Mouse (Mus musculus) hindbrain, embryonic 15.5 days (tissue): ENCODE measurements at regions not wholly inside any gene's neighbourhood (a gene's known extent, or its start where the extent isn't known, plus 50 kb on each side); places are given as distances from the start of the nearest gene placed in this dataset.

Experiments used
- ATAC-seq: fragments of 200-750 bp; cut with Nextera tagmentation; 2 replicates; pipeline ENCODE4 v1.8.0; 2017; ENCODE audit warnings: low read depth, moderate number of reproducible peaks, moderate TSS enrichment; ENCODE audit not compliant: low FRiP score
- H3K27ac ChIP-seq: fragments of 300-500 bp; sonication (generic); replicated peaks from 2 replicates; pipeline ENCODE4 v1.5.1; 2015; ENCODE audit warnings: mild to moderate bottlenecking, inconsistent platforms
- H3K27me3 ChIP-seq: fragments of 300-500 bp; sonication (generic); 2 replicates; pipeline ENCODE4 v1.6.1; 2015; ENCODE audit warnings: control low read depth, inconsistent platforms
- H3K36me3 ChIP-seq: fragments of 300-500 bp; sonication (generic); 2 replicates; pipeline ENCODE4 v1.6.1; 2015; ENCODE audit warnings: control low read depth, inconsistent platforms
- H3K4me1 ChIP-seq: fragments of 300-500 bp; sonication (generic); replicated peaks from 2 replicates; pipeline ENCODE4 v1.6.1; 2015; ENCODE audit warnings: control low read depth, inconsistent platforms
- H3K4me2 ChIP-seq: fragments of 300-500 bp; sonication (generic); 2 replicates; pipeline ENCODE4 v1.6.1; 2015; ENCODE audit warnings: moderate library complexity, mild to moderate bottlenecking, inconsistent platforms
- H3K4me3 ChIP-seq: fragments of 300-500 bp; sonication (generic); 2 replicates; pipeline ENCODE4 v1.5.1; 2015; ENCODE audit warnings: mild to moderate bottlenecking, inconsistent platforms
- H3K9ac ChIP-seq: fragments of 300-500 bp; sonication (generic); 2 replicates; pipeline ENCODE4 v1.6.1; 2015; ENCODE audit warnings: inconsistent platforms
- H3K9me3 ChIP-seq: fragments of 300-500 bp; sonication (generic); 2 replicates; pipeline ENCODE4 v1.6.1; 2016; ENCODE audit warnings: control low read depth, inconsistent platforms
- WGBS: fragments of 180-500 bp; shearing (Covaris S2); methylation state at CpG from one replicate; pipeline ENCODE4 v1.1.7; 2015; 5-methylcytosine and 5-hydroxymethylcytosine counted together

- Histone ChIP-seq H3K9me3 (no peaks in the 10 kb centered on the region), H3K36me3 (no peaks in the 10 kb centered on the region), H3K4me2 (no peak overlapping the region), H3K4me3 (no peak overlapping the region), H3K27ac (no peak overlapping the region), H3K9ac (no peak overlapping the region), H3K27me3 (no peaks in the 10 kb centered on the region), H3K4me1 (0 out of 2 replicates have a peak, but pooled peaks cover 2% of the 10 kb centered on the region)
- ATAC-seq: no peak; the same call in 1 of the 2 replicates
- WGBS: 51% methylated on average over 5 of the region's 5 CpGs
Measured at GRCm38 (mm10) chr8:26452976-26453573, 333.7 kb downstream of the Gm45692 start.

- no peak for ATAC-seq
Measured at GRCm38 (mm10) chr8:26465346-26465745, 346.0 kb downstream of the Gm45692 start.

GRCm38 (mm10) chr8:26468441-26468840, 349.1 kb downstream of the Gm45692 start:
- H3K9ac ChIP-seq: no peak overlapping the region
- H3K36me3 ChIP-seq: no peaks in the 10 kb centered on the region
- no peaks in the 10 kb centered on the region for H3K9me3 ChIP-seq
- 81% methylated on average over 2 of the region's 2 CpGs for WGBS
- no peak overlapping the region for H3K4me2 ChIP-seq
- H3K4me1 ChIP-seq: peaks cover 10% of the 10 kb centered on the region; the same call in 1 of the 2 replicates
- H3K4me3 ChIP-seq: no peak overlapping the region
- H3K27me3 ChIP-seq: no peaks in the 10 kb centered on the region
- ATAC-seq: no peak
- no peak overlapping the region for H3K27ac ChIP-seq

More at GRCm38 (mm10) chr8:26465346-26465745, 346.0 kb downstream of the Gm45692 start:
- no peak overlapping the region for H3K4me3 ChIP-seq
- H3K27me3 ChIP-seq: no peaks in the 10 kb centered on the region
- no peaks in the 10 kb centered on the region for H3K4me1 ChIP-seq
- no peaks in the 10 kb centered on the region for H3K9me3 ChIP-seq
- H3K9ac ChIP-seq: no peak overlapping the region
- H3K36me3 ChIP-seq: no peaks in the 10 kb centered on the region
- no peak overlapping the region for H3K27ac ChIP-seq
- no peak overlapping the region for H3K4me2 ChIP-seq
- 50% methylated on average over 2 of the region's 2 CpGs for WGBS

- no peaks in the 10 kb centered on the region for H3K27me3 ChIP-seq
- H3K4me3 ChIP-seq: no peak overlapping the region
- H3K9me3 ChIP-seq: no peaks in the 10 kb centered on the region
- no peak overlapping the region for H3K9ac ChIP-seq
- H3K4me2 ChIP-seq: no peak overlapping the region
- H3K27ac ChIP-seq: no peak overlapping the region
- H3K4me1 ChIP-seq: peaks cover 10% of the 10 kb centered on the region; the same call in 1 of the 2 replicates
- no peaks in the 10 kb centered on the region for H3K36me3 ChIP-seq
- WGBS: 30% methylated on average over 6 of the region's 6 CpGs
- no peak for ATAC-seq
Measured at GRCm38 (mm10) chr8:26469705-26470104, 350.4 kb downstream of the Gm45692 start.

GRCm38 (mm10) chr8:26471811-26472550, 352.6 kb downstream of the Gm45692 start:
- no peak overlapping the region for H3K27ac ChIP-seq
- 0 out of 2 replicates have a peak, but pooled peaks have one; percentile 30 for ATAC-seq

GRCm38 (mm10) chr8:26484749-26485148, 365.4 kb downstream of the Gm45692 start:
- no peaks in the 10 kb centered on the region for H3K9me3 ChIP-seq
- H3K4me3 ChIP-seq: no peak overlapping the region
- no peak overlapping the region for H3K4me2 ChIP-seq
- H3K9ac ChIP-seq: no peak overlapping the region
- H3K4me1 ChIP-seq: 0 out of 2 replicates have a peak, but pooled peaks cover 2% of the 10 kb centered on the region
- H3K27me3 ChIP-seq: no peaks in the 10 kb centered on the region
- H3K36me3 ChIP-seq: no peaks in the 10 kb centered on the region
- H3K27ac ChIP-seq: no peak overlapping the region
- ATAC-seq: no peak
- WGBS: 95% methylated on average over 5 of the region's 5 CpGs

More at GRCm38 (mm10) chr8:26471811-26472550, 352.6 kb downstream of the Gm45692 start:
- Histone ChIP-seq H3K27me3 (no peaks in the 10 kb centered on the region), H3K36me3 (no peaks in the 10 kb centered on the region), H3K9me3 (no peaks in the 10 kb centered on the region), H3K4me1 (peaks cover 10% of the 10 kb centered on the region; the same call in 1 of the 2 replicates), H3K9ac (no peak overlapping the region), H3K4me3 (no peak overlapping the region), H3K4me2 (no peak overlapping the region)
- WGBS: 18% methylated on average over 12 of the region's 12 CpGs

GRCm38 (mm10) chr8:26487866-26488265, 368.5 kb downstream of the Gm45692 start:
- WGBS: 90% methylated on average over 7 of the region's 7 CpGs
- H3K4me3 ChIP-seq: no peak overlapping the region
- no peak for ATAC-seq

GRCm38 (mm10) chr8:26488590-26488989, 369.3 kb downstream of the Gm45692 start:
- H3K27ac ChIP-seq: no peak overlapping the region
- H3K4me2 ChIP-seq: no peak overlapping the region
- H3K4me1 ChIP-seq: 0 out of 2 replicates have a peak, but pooled peaks cover 2% of the 10 kb centered on the region
- no peak overlapping the region for H3K4me3 ChIP-seq
- 34% methylated on average over 8 of the region's 8 CpGs for WGBS
- no peaks in the 10 kb centered on the region for H3K36me3 ChIP-seq
- no peak for ATAC-seq
- H3K9ac ChIP-seq: no peak overlapping the region
- H3K27me3 ChIP-seq: no peaks in the 10 kb centered on the region
- H3K9me3 ChIP-seq: no peaks in the 10 kb centered on the region

More at GRCm38 (mm10) chr8:26487866-26488265, 368.5 kb downstream of the Gm45692 start:
- no peak overlapping the region for H3K9ac ChIP-seq
- H3K27ac ChIP-seq: no peak overlapping the region
- no peaks in the 10 kb centered on the region for H3K9me3 ChIP-seq
- H3K36me3 ChIP-seq: no peaks in the 10 kb centered on the region
- H3K4me1 ChIP-seq: 0 out of 2 replicates have a peak, but pooled peaks cover 2% of the 10 kb centered on the region
- no peak overlapping the region for H3K4me2 ChIP-seq
- no peaks in the 10 kb centered on the region for H3K27me3 ChIP-seq

- no peaks in the 10 kb centered on the region for H3K36me3 ChIP-seq
- H3K27ac ChIP-seq: no peak overlapping the region
- H3K4me1 ChIP-seq: peaks cover 12% of the 10 kb centered on the region; the same call in 1 of the 2 replicates
- ATAC-seq: no peak
- no peak overlapping the region for H3K4me3 ChIP-seq
- no peak overlapping the region for H3K4me2 ChIP-seq
- no peak overlapping the region for H3K9ac ChIP-seq
- WGBS: 72% methylated on average over 9 of the region's 9 CpGs
- H3K27me3 ChIP-seq: no peaks in the 10 kb centered on the region
- H3K9me3 ChIP-seq: no peaks in the 10 kb centered on the region
Measured at GRCm38 (mm10) chr8:26501196-26501813, 382.0 kb downstream of the Gm45692 start.

- Histone ChIP-seq H3K36me3 (no peaks in the 10 kb centered on the region), H3K4me3 (no peak overlapping the region)
Measured at GRCm38 (mm10) chr8:26501814-26502572, 382.7 kb downstream of the Gm45692 start.

GRCm38 (mm10) chr8:26502772-26503171, 383.4 kb downstream of the Gm45692 start:
- Histone ChIP-seq H3K27me3 (no peaks in the 10 kb centered on the region), H3K9ac (no peak overlapping the region), H3K36me3 (no peaks in the 10 kb centered on the region), H3K4me3 (no peak overlapping the region), H3K4me2 (no peak overlapping the region), H3K9me3 (no peaks in the 10 kb centered on the region), H3K27ac (no peak overlapping the region), H3K4me1 (peaks cover 15% of the 10 kb centered on the region)
- ATAC-seq: no peak
- 48% methylated on average over 4 of the region's 4 CpGs for WGBS

More at GRCm38 (mm10) chr8:26501814-26502572, 382.7 kb downstream of the Gm45692 start:
- no peak for ATAC-seq
- Histone ChIP-seq H3K27me3 (no peaks in the 10 kb centered on the region), H3K27ac (no peak overlapping the region), H3K9ac (no peak overlapping the region), H3K9me3 (no peaks in the 10 kb centered on the region), H3K4me1 (peaks cover 12% of the 10 kb centered on the region; the same call in 1 of the 2 replicates), H3K4me2 (no peak overlapping the region)
- WGBS: 52% methylated on average over 11 of the region's 11 CpGs
